Mouse (Mus musculus) cerebellum, adult 2 months (tissue): ENCODE measurements around the gene Cacna1a.

ENCODE experiments used
- CTCF ChIP-seq: fragments of 200-500 bp; IDR thresholded peaks from 2 replicates; pipeline ENCODE4 v1.5.1; 2011; ENCODE audit warnings: low read depth, mild to moderate bottlenecking, control low read depth, low read length, moderate library complexity, borderline replicate concordance; ENCODE audit not compliant: insufficient read depth
- POLR2A ChIP-seq: fragments of 200-500 bp; IDR thresholded peaks from 2 replicates; pipeline ENCODE4 v1.6.1; 2011; ENCODE audit warnings: low read length, control low read depth, borderline replicate concordance; ENCODE audit not compliant: insufficient read depth

- TF ChIP-seq POLR2A = no peak
- TF ChIP-seq CTCF = no peak
Observed at GRCm38 (mm10) chr8:84388773-84389172, 533 bp downstream of the Cacna1a start.
